Mouse (Mus musculus): ENCODE measurements around the gene Itgae. TPM values are rescaled to one million over a fixed set of nuclear protein-coding genes. Genes with fewer than 3 reads are reported as not detected.

The Itgae gene
- polyA plus RNA-seq, 1 experiment from 2014 or later = 0.24 TPM

- no peak overlapping the region for H3K9ac ChIP-seq (replicated peaks; ENCODE audit: low read length)
- H3K4me2 ChIP-seq (replicated peaks; ENCODE audit: low read depth, low read length) = no peak overlapping the region
- peaks cover 21% of the 10 kb centered on the region for H3K27me3 ChIP-seq (ENCODE audit: insufficient read depth, low read length)
- no peaks in the 10 kb centered on the region for H3K9me3 ChIP-seq (ENCODE audit: low read length)
- ATAC-seq (ENCODE audit: low FRiP score, low TSS enrichment) = no peak
- H3K27ac ChIP-seq (ENCODE audit: low read length) = no peak overlapping the region
- 45% methylated on average over 5 of the region's 5 CpGs for WGBS
- peaks cover 8% of the 10 kb centered on the region for H3K4me1 ChIP-seq (ENCODE audit: insufficient read depth, low read length)
- H3K4me3 ChIP-seq (ENCODE audit: low read length) = no peak overlapping the region
- H3K36me3 ChIP-seq (ENCODE audit: insufficient read depth, low read length) = no peaks in the 10 kb centered on the region
Observed at GRCm38 (mm10) chr11:73162284-73162683, 71.9 kb downstream of the Itgae start.

GRCm38 (mm10) chr11:73168071-73168470 lies 77.7 kb downstream of the Itgae start:
- WGBS = 78% methylated on average over 8 of the region's 8 CpGs
- H3K4me1 ChIP-seq (ENCODE audit: insufficient read depth, low read length) = 0 out of 2 replicates have a peak, but pooled peaks cover 10% of the 10 kb centered on the region
- no peak overlapping the region for H3K4me2 ChIP-seq (replicated peaks; ENCODE audit: low read depth, low read length)
- H3K27ac ChIP-seq (ENCODE audit: low read length) = no peak overlapping the region
- no peaks in the 10 kb centered on the region for H3K27me3 ChIP-seq (ENCODE audit: insufficient read depth, low read length)
- H3K4me3 ChIP-seq (ENCODE audit: low read length) = no peak overlapping the region
- no peak overlapping the region for H3K9ac ChIP-seq (replicated peaks; ENCODE audit: low read length)
- H3K36me3 ChIP-seq (ENCODE audit: insufficient read depth, low read length) = no peaks in the 10 kb centered on the region; the same call in 1 of the 2 replicates
- H3K9me3 ChIP-seq (ENCODE audit: low read length) = no peaks in the 10 kb centered on the region
- ATAC-seq (ENCODE audit: low FRiP score, low TSS enrichment) = no peak

GRCm38 (mm10) chr11:73168576-73168975 lies 78.2 kb downstream of the Itgae start:
- Histone ChIP-seq H3K36me3 (ENCODE audit: insufficient read depth, low read length) (no peaks in the 10 kb centered on the region; the same call in 1 of the 2 replicates), H3K9ac (replicated peaks; ENCODE audit: low read length) (no peak overlapping the region), H3K4me2 (replicated peaks; ENCODE audit: low read depth, low read length) (no peak overlapping the region), H3K27ac (ENCODE audit: low read length) (no peak overlapping the region), H3K27me3 (ENCODE audit: insufficient read depth, low read length) (no peaks in the 10 kb centered on the region), H3K4me3 (ENCODE audit: low read length) (no peak overlapping the region), H3K9me3 (ENCODE audit: low read length) (no peaks in the 10 kb centered on the region), H3K4me1 (ENCODE audit: insufficient read depth, low read length) (0 out of 2 replicates have a peak, but pooled peaks cover 10% of the 10 kb centered on the region)
- WGBS = 81% methylated on average over 6 of the region's 6 CpGs
- no peak for ATAC-seq (ENCODE audit: low FRiP score, low TSS enrichment)

DNA sequence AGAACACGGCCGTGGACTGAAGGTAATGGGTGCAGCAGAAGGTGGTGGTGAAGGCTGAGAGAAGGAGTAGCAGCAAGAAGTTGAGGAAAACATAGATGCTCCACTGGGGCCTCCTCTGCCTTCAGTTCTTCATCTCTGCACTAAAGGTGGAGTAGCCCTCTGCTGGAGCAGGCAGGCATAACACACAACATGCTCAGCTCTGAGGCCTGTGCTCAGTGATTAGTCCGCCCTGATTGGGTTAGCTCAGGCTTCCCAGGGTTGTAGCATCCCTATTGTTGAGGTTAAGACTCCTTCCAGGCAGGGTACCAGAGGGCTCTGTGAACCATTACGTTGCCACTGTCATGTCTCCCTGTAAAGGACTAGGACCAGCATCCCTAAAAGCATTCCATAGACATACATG lies 78.8 kb downstream of the Itgae start:
- Histone ChIP-seq H3K36me3 (ENCODE audit: insufficient read depth, low read length) (peaks cover 4% of the 10 kb centered on the region), H3K4me3 (ENCODE audit: low read length) (no peak overlapping the region), H3K4me2 (replicated peaks; ENCODE audit: low read depth, low read length) (no peak overlapping the region), H3K27ac (ENCODE audit: low read length) (no peak overlapping the region), H3K4me1 (ENCODE audit: insufficient read depth, low read length) (peaks cover 10% of the 10 kb centered on the region; the same call in 1 of the 2 replicates), H3K9me3 (ENCODE audit: low read length) (no peaks in the 10 kb centered on the region), H3K27me3 (ENCODE audit: insufficient read depth, low read length) (no peaks in the 10 kb centered on the region), H3K9ac (replicated peaks; ENCODE audit: low read length) (no peak overlapping the region)
- 0 out of 2 replicates have a peak, but pooled peaks have one; percentile 39 for ATAC-seq (ENCODE audit: low FRiP score, low TSS enrichment)
- 49% methylated on average over 4 of the region's 4 CpGs for WGBS

GRCm38 (mm10) chr11:73172186-73172585 lies 81.8 kb downstream of the Itgae start:
- no peaks in the 10 kb centered on the region for H3K9me3 ChIP-seq (ENCODE audit: low read length)
- H3K4me3 ChIP-seq (ENCODE audit: low read length) = no peak overlapping the region
- 45% methylated on average over 5 of the region's 5 CpGs for WGBS
- H3K27me3 ChIP-seq (ENCODE audit: insufficient read depth, low read length) = no peaks in the 10 kb centered on the region
- no peak overlapping the region for H3K27ac ChIP-seq (ENCODE audit: low read length)
- H3K4me2 ChIP-seq (replicated peaks; ENCODE audit: low read depth, low read length) = no peak overlapping the region
- H3K9ac ChIP-seq (replicated peaks; ENCODE audit: low read length) = no peak overlapping the region
- no peak for ATAC-seq (ENCODE audit: low FRiP score, low TSS enrichment)
- peaks cover 10% of the 10 kb centered on the region for H3K36me3 ChIP-seq (ENCODE audit: insufficient read depth, low read length)
- H3K4me1 ChIP-seq (ENCODE audit: insufficient read depth, low read length) = peaks cover 27% of the 10 kb centered on the region

DNA sequence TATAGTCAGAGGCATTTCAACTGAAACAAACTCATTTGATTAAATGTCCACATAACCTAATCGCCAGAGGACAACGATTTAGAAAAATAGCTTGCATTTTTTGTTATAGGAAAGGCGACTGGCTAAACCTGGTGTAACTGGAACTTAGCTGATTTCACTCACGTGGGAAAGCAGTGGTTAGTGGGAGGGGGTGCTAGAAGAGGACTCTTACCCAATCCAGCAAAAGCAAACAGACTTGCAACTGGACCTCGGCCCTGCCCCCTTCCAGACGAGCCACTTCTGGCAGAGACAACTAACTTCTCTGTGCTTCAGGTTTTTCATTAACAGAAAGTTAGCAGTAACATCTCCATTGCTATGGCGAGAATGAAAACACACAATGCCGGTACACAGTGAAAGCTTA lies 85.2 kb downstream of the Itgae start:
- H3K4me3 ChIP-seq (ENCODE audit: low read length) = peak overlapping the region; percentile 84
- no peaks in the 10 kb centered on the region for H3K27me3 ChIP-seq (ENCODE audit: insufficient read depth, low read length)
- peak overlapping the region; percentile 88 for H3K9ac ChIP-seq (replicated peaks; ENCODE audit: low read length)
- H3K4me2 ChIP-seq (replicated peaks; ENCODE audit: low read depth, low read length) = peak overlapping the region; percentile 80
- H3K9me3 ChIP-seq (ENCODE audit: low read length) = no peaks in the 10 kb centered on the region
- H3K36me3 ChIP-seq (ENCODE audit: insufficient read depth, low read length) = peaks cover 14% of the 10 kb centered on the region
- peak overlapping the region; percentile 98 for H3K27ac ChIP-seq (ENCODE audit: low read length)
- WGBS = 27% methylated on average over 8 of the region's 8 CpGs
- peaks cover 39% of the 10 kb centered on the region for H3K4me1 ChIP-seq (ENCODE audit: insufficient read depth, low read length)
- ATAC-seq (ENCODE audit: low FRiP score, low TSS enrichment) = no peak

- ATAC-seq (ENCODE audit: low FRiP score, low TSS enrichment) = no peak
Observed at GRCm38 (mm10) chr11:73176186-73176585, 85.8 kb downstream of the Itgae start.

DNA sequence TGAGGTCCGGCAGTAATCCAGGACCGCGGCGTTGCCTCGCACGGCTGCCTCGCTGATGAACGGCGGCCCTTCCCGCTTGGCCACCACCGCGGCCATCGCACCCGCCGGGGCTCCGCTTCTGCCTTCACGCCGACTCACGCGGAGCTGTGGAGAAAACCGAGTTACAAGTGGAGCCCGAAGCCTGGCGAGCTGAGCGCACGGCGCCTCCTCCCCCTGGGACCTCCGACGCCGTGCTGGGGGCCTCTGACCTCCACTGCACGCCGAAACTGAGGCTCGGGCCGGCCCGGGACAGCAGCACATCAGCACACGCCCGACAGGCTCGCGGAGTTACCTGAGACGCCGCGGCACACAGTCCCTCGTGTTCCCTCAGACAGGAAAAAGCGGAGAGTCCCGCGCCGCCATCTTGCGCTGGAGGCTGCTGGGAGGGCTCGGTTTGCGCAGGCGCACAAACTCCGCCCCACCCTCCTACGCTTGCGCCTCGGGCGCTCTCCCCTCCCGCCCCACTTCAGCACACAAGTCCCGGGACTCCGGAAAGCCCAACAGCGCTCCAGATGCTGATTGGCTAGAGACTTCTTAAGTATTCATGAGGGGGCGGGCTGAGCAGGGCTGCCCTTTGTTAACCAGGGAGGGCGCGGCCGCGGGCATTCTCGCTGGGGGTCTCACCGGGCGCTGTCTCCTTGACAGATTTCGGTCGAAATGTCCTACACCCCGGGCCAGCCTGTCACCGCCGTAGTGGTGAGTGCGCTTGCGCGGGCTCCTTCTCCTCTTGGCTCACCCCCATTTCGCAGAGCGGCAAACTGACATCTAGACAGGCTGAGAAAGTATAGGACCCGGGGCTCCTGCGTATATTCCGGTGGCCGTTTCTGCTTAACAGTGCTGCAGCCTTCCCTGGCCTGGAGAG lies 86.5 kb downstream of the Itgae start, which contains the start of the genes Emc6 and Tax1bp3:
Gene Emc6, minus strand, starts transcription at position 430 of the 901 bp plus-strand sequence.
Gene Tax1bp3, plus strand, starts transcription at position 476 of the 901 bp plus-strand sequence.
- peak within 1 kb of the TSS; percentile 84 for H3K4me3 ChIP-seq (ENCODE audit: low read length)
- under 1% methylated on average over 79 of the region's 81 CpGs for WGBS
- peak; percentile 97 for ATAC-seq (ENCODE audit: low FRiP score, low TSS enrichment)
- peak within 1 kb of the TSS; percentile 80 for H3K4me2 ChIP-seq (replicated peaks; ENCODE audit: low read depth, low read length)
- no peaks in the 10 kb centered on the region for H3K27me3 ChIP-seq (ENCODE audit: insufficient read depth, low read length)
- H3K36me3 ChIP-seq (ENCODE audit: insufficient read depth, low read length) = peaks cover 19% of the 10 kb centered on the region
- H3K9me3 ChIP-seq (ENCODE audit: low read length) = no peaks in the 10 kb centered on the region
- peak within 1 kb of the TSS; percentile 98 for H3K27ac ChIP-seq (ENCODE audit: low read length)
- peak within 1 kb of the TSS; percentile 88 for H3K9ac ChIP-seq (replicated peaks; ENCODE audit: low read length)
- H3K4me1 ChIP-seq (ENCODE audit: insufficient read depth, low read length) = peaks cover 39% of the 10 kb centered on the region

More at GRCm38 (mm10) chr11:73176186-73176585, 85.8 kb downstream of the Itgae start:
- H3K27ac ChIP-seq (ENCODE audit: low read length) = peak overlapping the region; percentile 98
- under 1% methylated on average over 15 of the region's 15 CpGs for WGBS
- H3K4me1 ChIP-seq (ENCODE audit: insufficient read depth, low read length) = peaks cover 39% of the 10 kb centered on the region
- H3K27me3 ChIP-seq (ENCODE audit: insufficient read depth, low read length) = no peaks in the 10 kb centered on the region
- peak overlapping the region; percentile 80 for H3K4me2 ChIP-seq (replicated peaks; ENCODE audit: low read depth, low read length)
- H3K9me3 ChIP-seq (ENCODE audit: low read length) = no peaks in the 10 kb centered on the region
- H3K36me3 ChIP-seq (ENCODE audit: insufficient read depth, low read length) = peaks cover 18% of the 10 kb centered on the region
- H3K9ac ChIP-seq (replicated peaks; ENCODE audit: low read length) = peak overlapping the region; percentile 88
- peak overlapping the region; percentile 84 for H3K4me3 ChIP-seq (ENCODE audit: low read length)

- ATAC-seq (ENCODE audit: low FRiP score, low TSS enrichment) = peak; percentile 90
- H3K9ac ChIP-seq (replicated peaks; ENCODE audit: low read length) = peak overlapping the region; percentile 87
- under 1% methylated on average over 28 of the region's 28 CpGs for WGBS
- peak overlapping the region; percentile 84 for H3K4me3 ChIP-seq (ENCODE audit: low read length)
- peaks cover 24% of the 10 kb centered on the region for H3K36me3 ChIP-seq (ENCODE audit: insufficient read depth, low read length)
- no peaks in the 10 kb centered on the region for H3K27me3 ChIP-seq (ENCODE audit: insufficient read depth, low read length)
- peak overlapping the region; percentile 98 for H3K27ac ChIP-seq (ENCODE audit: low read length)
- H3K4me2 ChIP-seq (replicated peaks; ENCODE audit: low read depth, low read length) = peak overlapping the region; percentile 61
- no peaks in the 10 kb centered on the region for H3K9me3 ChIP-seq (ENCODE audit: low read length)
- peaks cover 33% of the 10 kb centered on the region for H3K4me1 ChIP-seq (ENCODE audit: insufficient read depth, low read length)
Observed at GRCm38 (mm10) chr11:73177509-73177875, 87.1 kb downstream of the Itgae start.

DNA sequence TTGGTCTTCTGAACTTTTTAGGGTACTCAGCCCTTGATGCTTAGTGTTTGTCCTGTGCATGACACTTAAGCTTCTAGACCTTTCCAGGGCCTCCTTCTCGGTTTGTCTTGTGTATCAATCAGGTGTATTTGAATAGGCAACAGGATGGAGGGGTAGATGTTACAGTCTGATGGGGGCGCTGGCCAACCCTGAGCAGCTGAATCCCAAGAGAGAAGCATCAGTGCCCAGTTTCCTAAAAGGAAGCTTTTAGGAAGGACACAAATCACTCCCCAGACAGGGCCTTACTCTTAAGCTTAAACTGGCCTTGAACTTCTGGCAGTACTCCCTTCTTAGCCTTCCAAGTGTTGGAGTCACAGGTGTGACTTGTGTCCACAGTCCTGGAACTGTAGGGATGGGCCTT lies 87.5 kb downstream of the Itgae start:
- Histone ChIP-seq H3K36me3 (ENCODE audit: insufficient read depth, low read length) (peaks cover 27% of the 10 kb centered on the region), H3K9me3 (ENCODE audit: low read length) (no peaks in the 10 kb centered on the region), H3K27ac (ENCODE audit: low read length) (peak overlapping the region; percentile 98), H3K4me3 (ENCODE audit: low read length) (peak overlapping the region; percentile 84), H3K4me2 (replicated peaks; ENCODE audit: low read depth, low read length) (peak overlapping the region; percentile 61), H3K27me3 (ENCODE audit: insufficient read depth, low read length) (no peaks in the 10 kb centered on the region), H3K4me1 (ENCODE audit: insufficient read depth, low read length) (peaks cover 29% of the 10 kb centered on the region), H3K9ac (replicated peaks; ENCODE audit: low read length) (peak overlapping the region; percentile 87)
- 0% methylated on average over 2 of the region's 2 CpGs for WGBS
- ATAC-seq (ENCODE audit: low FRiP score, low TSS enrichment) = no peak
